Mouse (Mus musculus) retina, postnatal 1 day (tissue): ENCODE measurements around the gene Ros1.

Experiments used
- DNase-seq: peaks from one replicate; pipeline ENCODE4 v3.0.0-alpha.2; 2012

Ros1 gene

GRCm38 (mm10) chr10:52021736-52022394 lies 173.2 kb downstream of the Ros1 start:
- DNase-seq, result no peak

GRCm38 (mm10) chr10:52021231-52021630 lies 173.8 kb downstream of the Ros1 start:
- peak; percentile 11 for DNase-seq

GRCm38 (mm10) chr10:52018471-52018870 lies 176.6 kb downstream of the Ros1 start:
- no peak for DNase-seq
